Mouse (Mus musculus) kidney, adult 2 months (tissue): ENCODE results near the gene Cyp39a1.

Experiments
- CTCF ChIP-seq: fragments of 200-500 bp; conservative IDR thresholded peaks from 2 replicates; pipeline ENCODE4 v1.5.1; 2011; ENCODE audit warnings: low read depth, mild to moderate bottlenecking, control low read depth, low read length, moderate library complexity, mixed read lengths; ENCODE audit not compliant: insufficient read depth, insufficient read length
- POLR2A ChIP-seq: fragments of 200-500 bp; IDR thresholded peaks from one replicate; pipeline ENCODE4 v1.6.1; 2011; ENCODE audit warnings: low read depth, low read length, control low read depth

GRCm38 (mm10) chr17:43752811-43753210 is 85.6 kb downstream of the Cyp39a1 start:
- TF ChIP-seq CTCF (no peak), POLR2A (no peak)
